Mouse (Mus musculus): ENCODE data around the gene Rhov.

Gene Rhov

GRCm38 (mm10) chr2:119270643-119271331 lies at the start of gene Rhov:
Rhov (minus strand) TSS chr2:119271272.
- DNase-seq (ENCODE audit: low spot score): no peak

- DNase-seq (ENCODE audit: low spot score): no peak
Observed at GRCm38 (mm10) chr2:119320571-119320970, 49.5 kb upstream of the Rhov start.

- DNase-seq (ENCODE audit: low spot score): no peak
Observed at GRCm38 (mm10) chr2:119318043-119318710, 47.1 kb upstream of the Rhov start.

- DNase-seq (ENCODE audit: low spot score): no peak
Observed at GRCm38 (mm10) chr2:119314742-119315310, 43.8 kb upstream of the Rhov start.

GRCm38 (mm10) chr2:119313780-119314479 lies 42.9 kb upstream of the Rhov start:
- no peak for DNase-seq (ENCODE audit: low spot score)

GRCm38 (mm10) chr2:119312380-119312958 lies 41.4 kb upstream of the Rhov start:
- DNase-seq (ENCODE audit: low spot score): no peak

GRCm38 (mm10) chr2:119311544-119311943 lies 40.5 kb upstream of the Rhov start:
- no peak for DNase-seq (ENCODE audit: low spot score)

- no peak for DNase-seq (ENCODE audit: low spot score)
Observed at GRCm38 (mm10) chr2:119304798-119305208, 33.7 kb upstream of the Rhov start.

GRCm38 (mm10) chr2:119304391-119304790 lies 33.3 kb upstream of the Rhov start:
- no peak for DNase-seq (ENCODE audit: low spot score)

GRCm38 (mm10) chr2:119302876-119303275 lies 31.8 kb upstream of the Rhov start:
- no peak for DNase-seq (ENCODE audit: low spot score)

GRCm38 (mm10) chr2:119300819-119301493 lies 29.9 kb upstream of the Rhov start:
- DNase-seq (ENCODE audit: low spot score): no peak

GRCm38 (mm10) chr2:119299981-119300818 lies 29.1 kb upstream of the Rhov start:
- peak; percentile 76 for DNase-seq (ENCODE audit: low spot score)

- DNase-seq (ENCODE audit: low spot score): no peak
Observed at GRCm38 (mm10) chr2:119298839-119299238, 27.8 kb upstream of the Rhov start.

GRCm38 (mm10) chr2:119298330-119298729 lies 27.3 kb upstream of the Rhov start:
- peak; percentile 48 for DNase-seq (ENCODE audit: low spot score)

GRCm38 (mm10) chr2:119297506-119297905 lies 26.4 kb upstream of the Rhov start:
- no peak for DNase-seq (ENCODE audit: low spot score)

GRCm38 (mm10) chr2:119296756-119297155 lies 25.7 kb upstream of the Rhov start:
- DNase-seq (ENCODE audit: low spot score): no peak

GRCm38 (mm10) chr2:119294411-119294810 lies 23.3 kb upstream of the Rhov start:
- DNase-seq (ENCODE audit: low spot score): no peak

- no peak for DNase-seq (ENCODE audit: low spot score)
Observed at GRCm38 (mm10) chr2:119293776-119294390, 22.8 kb upstream of the Rhov start.

GRCm38 (mm10) chr2:119293311-119293710 lies 22.2 kb upstream of the Rhov start:
- DNase-seq (ENCODE audit: low spot score): no peak

- DNase-seq (ENCODE audit: low spot score): no peak
Observed at GRCm38 (mm10) chr2:119292852-119293251, 21.8 kb upstream of the Rhov start.
